Mouse (Mus musculus): ENCODE measurements around the gene Zfp488. TPM values are rescaled to one million over a fixed set of nuclear protein-coding genes. Genes with fewer than 3 reads are reported as not detected.

Zfp488 gene
- polyA plus RNA-seq, 1 experiment from 2014 or later, result 0.04 TPM

GRCm38 (mm10) chr14:33977748-33978147 lies 816 bp downstream of the Zfp488 start:
- no peaks in the 10 kb centered on the region for H3K36me3 ChIP-seq
- H3K4me1 ChIP-seq, result peaks cover 8% of the 10 kb centered on the region
- H3K9me3 ChIP-seq (replicated peaks), result no peaks in the 10 kb centered on the region
- no peak overlapping the region for H3K9ac ChIP-seq
- no peak for ATAC-seq (replicated peaks; ENCODE audit: low FRiP score)
- H3K27me3 ChIP-seq, result peaks cover 32% of the 10 kb centered on the region
- 32% methylated on average over 7 of the region's 7 CpGs for WGBS
- H3K27ac ChIP-seq, result no peak overlapping the region
- no peak overlapping the region for H3K4me3 ChIP-seq (replicated peaks)
- no peak overlapping the region for H3K4me2 ChIP-seq

- WGBS, result 74% methylated on average over 5 of the region's 5 CpGs
- Histone ChIP-seq H3K4me2 (no peak overlapping the region), H3K36me3 (no peaks in the 10 kb centered on the region), H3K27me3 (peaks cover 32% of the 10 kb centered on the region), H3K9me3 (replicated peaks) (no peaks in the 10 kb centered on the region), H3K4me1 (peaks cover 8% of the 10 kb centered on the region), H3K9ac (no peak overlapping the region), H3K27ac (no peak overlapping the region), H3K4me3 (replicated peaks) (no peak overlapping the region)
- ATAC-seq (replicated peaks; ENCODE audit: low FRiP score), result no peak
Measured at GRCm38 (mm10) chr14:33974752-33975151, 3.8 kb downstream of the Zfp488 start.

GRCm38 (mm10) chr14:33972679-33973078 lies 5.9 kb downstream of the Zfp488 start:
- H3K36me3 ChIP-seq, result no peaks in the 10 kb centered on the region
- WGBS, result 47% methylated on average over 7 of the region's 7 CpGs
- no peak for ATAC-seq (replicated peaks; ENCODE audit: low FRiP score)
- no peak overlapping the region for H3K4me2 ChIP-seq
- no peaks in the 10 kb centered on the region for H3K4me1 ChIP-seq
- H3K27ac ChIP-seq, result no peak overlapping the region
- H3K9me3 ChIP-seq (replicated peaks), result no peaks in the 10 kb centered on the region
- peaks cover 18% of the 10 kb centered on the region for H3K27me3 ChIP-seq
- H3K4me3 ChIP-seq (replicated peaks), result no peak overlapping the region
- no peak overlapping the region for H3K9ac ChIP-seq

- Histone ChIP-seq H3K4me1 (no peaks in the 10 kb centered on the region), H3K36me3 (no peaks in the 10 kb centered on the region), H3K4me2 (no peak overlapping the region), H3K27me3 (no peaks in the 10 kb centered on the region), H3K4me3 (replicated peaks) (no peak overlapping the region), H3K9me3 (replicated peaks) (no peaks in the 10 kb centered on the region), H3K27ac (no peak overlapping the region), H3K9ac (no peak overlapping the region)
- ATAC-seq (replicated peaks; ENCODE audit: low FRiP score), result no peak
- WGBS, result 68% methylated on average over 7 of the region's 7 CpGs
Measured at GRCm38 (mm10) chr14:33965675-33966074, 12.9 kb downstream of the Zfp488 start.

- H3K4me2 ChIP-seq, result no peak overlapping the region
- H3K27me3 ChIP-seq, result 0 out of 2 replicates have a peak, but pooled peaks cover 6% of the 10 kb centered on the region
- no peaks in the 10 kb centered on the region for H3K9me3 ChIP-seq (replicated peaks)
- no peak overlapping the region for H3K4me3 ChIP-seq (replicated peaks)
- no peak overlapping the region for H3K27ac ChIP-seq
- no peak overlapping the region for H3K9ac ChIP-seq
- H3K4me1 ChIP-seq, result no peaks in the 10 kb centered on the region
- ATAC-seq (replicated peaks; ENCODE audit: low FRiP score), result no peak
- WGBS, result 15% methylated on average over 9 of the region's 9 CpGs
- no peaks in the 10 kb centered on the region for H3K36me3 ChIP-seq
Measured at GRCm38 (mm10) chr14:33959341-33959740, 19.2 kb downstream of the Zfp488 start.

- no peak overlapping the region for H3K9ac ChIP-seq
- no peak for ATAC-seq (replicated peaks; ENCODE audit: low FRiP score)
- no peaks in the 10 kb centered on the region for H3K36me3 ChIP-seq
- no peak overlapping the region for H3K4me3 ChIP-seq (replicated peaks)
- H3K4me1 ChIP-seq, result no peaks in the 10 kb centered on the region
- no peak overlapping the region for H3K27ac ChIP-seq
- WGBS, result 57% methylated on average over 3 of the region's 3 CpGs
- 0 out of 2 replicates have a peak, but pooled peaks cover 6% of the 10 kb centered on the region for H3K27me3 ChIP-seq
- no peaks in the 10 kb centered on the region for H3K9me3 ChIP-seq (replicated peaks)
- H3K4me2 ChIP-seq, result no peak overlapping the region
Measured at GRCm38 (mm10) chr14:33958841-33959240, 19.7 kb downstream of the Zfp488 start.

GRCm38 (mm10) chr14:33958186-33958585 lies 20.4 kb downstream of the Zfp488 start:
- 80% methylated on average over 4 of the region's 4 CpGs for WGBS
- H3K9ac ChIP-seq, result no peak overlapping the region
- H3K36me3 ChIP-seq, result no peaks in the 10 kb centered on the region
- H3K27ac ChIP-seq, result no peak overlapping the region
- no peak overlapping the region for H3K4me2 ChIP-seq
- no peak for ATAC-seq (replicated peaks; ENCODE audit: low FRiP score)
- H3K4me1 ChIP-seq, result no peaks in the 10 kb centered on the region
- 0 out of 2 replicates have a peak, but pooled peaks cover 6% of the 10 kb centered on the region for H3K27me3 ChIP-seq
- H3K9me3 ChIP-seq (replicated peaks), result no peaks in the 10 kb centered on the region
- no peak overlapping the region for H3K4me3 ChIP-seq (replicated peaks)

- Histone ChIP-seq H3K4me2 (no peak overlapping the region), H3K9me3 (replicated peaks) (no peaks in the 10 kb centered on the region), H3K4me1 (no peaks in the 10 kb centered on the region), H3K27ac (no peak overlapping the region), H3K9ac (no peak overlapping the region), H3K27me3 (0 out of 2 replicates have a peak, but pooled peaks cover 6% of the 10 kb centered on the region), H3K36me3 (no peaks in the 10 kb centered on the region), H3K4me3 (replicated peaks) (no peak overlapping the region)
- ATAC-seq (replicated peaks; ENCODE audit: low FRiP score), result 0 out of 2 replicates have a peak, but pooled peaks have one; percentile 10
- WGBS, result 80% methylated on average over 13 of the region's 13 CpGs
Measured at GRCm38 (mm10) chr14:33956055-33956454, 22.5 kb downstream of the Zfp488 start.

- 92% methylated on average over 5 of the region's 5 CpGs for WGBS
- Histone ChIP-seq H3K4me1 (no peaks in the 10 kb centered on the region), H3K4me2 (no peak within 1 kb of the TSS), H3K36me3 (no peaks in the 10 kb centered on the region), H3K27ac (no peak within 1 kb of the TSS), H3K9me3 (replicated peaks) (no peaks in the 10 kb centered on the region), H3K9ac (no peak within 1 kb of the TSS), H3K27me3 (0 out of 2 replicates have a peak, but pooled peaks cover 6% of the 10 kb centered on the region), H3K4me3 (replicated peaks) (no peak within 1 kb of the TSS)
- ATAC-seq (replicated peaks; ENCODE audit: low FRiP score), result no peak
Measured at GRCm38 (mm10) chr14:33953761-33954160, 24.8 kb downstream of the Zfp488 start, which contains the start of gene Rbp3. Rbp3 (plus strand) TSS chr14:33954003.

- H3K27me3 ChIP-seq, result no peaks in the 10 kb centered on the region
- ATAC-seq (replicated peaks; ENCODE audit: low FRiP score), result no peak
- no peak overlapping the region for H3K4me2 ChIP-seq
- no peaks in the 10 kb centered on the region for H3K9me3 ChIP-seq (replicated peaks)
- no peak overlapping the region for H3K27ac ChIP-seq
- H3K9ac ChIP-seq, result no peak overlapping the region
- H3K36me3 ChIP-seq, result no peaks in the 10 kb centered on the region
- no peaks in the 10 kb centered on the region for H3K4me1 ChIP-seq
- WGBS, result 66% methylated on average over 6 of the region's 6 CpGs
- no peak overlapping the region for H3K4me3 ChIP-seq (replicated peaks)
Measured at GRCm38 (mm10) chr14:33952233-33952981, 26.2 kb downstream of the Zfp488 start.

- no peak overlapping the region for H3K4me3 ChIP-seq (replicated peaks)
- no peak overlapping the region for H3K4me2 ChIP-seq
- no peaks in the 10 kb centered on the region for H3K4me1 ChIP-seq
- no peaks in the 10 kb centered on the region for H3K9me3 ChIP-seq (replicated peaks)
- H3K27ac ChIP-seq, result no peak overlapping the region
- no peaks in the 10 kb centered on the region for H3K36me3 ChIP-seq
- no peaks in the 10 kb centered on the region for H3K27me3 ChIP-seq
- WGBS, result 79% methylated on average over 6 of the region's 6 CpGs
- ATAC-seq (replicated peaks; ENCODE audit: low FRiP score), result no peak
- H3K9ac ChIP-seq, result no peak overlapping the region
Measured at GRCm38 (mm10) chr14:33946125-33946524, 32.4 kb downstream of the Zfp488 start.

- Histone ChIP-seq H3K4me3 (replicated peaks) (no peak overlapping the region), H3K4me1 (no peaks in the 10 kb centered on the region), H3K36me3 (no peaks in the 10 kb centered on the region), H3K9me3 (replicated peaks) (no peaks in the 10 kb centered on the region), H3K9ac (no peak overlapping the region), H3K27me3 (no peaks in the 10 kb centered on the region), H3K4me2 (no peak overlapping the region), H3K27ac (no peak overlapping the region)
- no peak for ATAC-seq (replicated peaks; ENCODE audit: low FRiP score)
- WGBS, result 79% methylated on average over 5 of the region's 5 CpGs
Measured at GRCm38 (mm10) chr14:33942222-33942621, 36.3 kb downstream of the Zfp488 start.
